Mouse (Mus musculus): ENCODE results near the gene Atad2b. TPM values are rescaled to one million over a fixed set of nuclear protein-coding genes. Genes with fewer than 3 reads are reported as not detected.

The Atad2b gene
- total and polyA plus RNA-seq, 2 experiments = 5.3 to 12.5 TPM

DNA sequence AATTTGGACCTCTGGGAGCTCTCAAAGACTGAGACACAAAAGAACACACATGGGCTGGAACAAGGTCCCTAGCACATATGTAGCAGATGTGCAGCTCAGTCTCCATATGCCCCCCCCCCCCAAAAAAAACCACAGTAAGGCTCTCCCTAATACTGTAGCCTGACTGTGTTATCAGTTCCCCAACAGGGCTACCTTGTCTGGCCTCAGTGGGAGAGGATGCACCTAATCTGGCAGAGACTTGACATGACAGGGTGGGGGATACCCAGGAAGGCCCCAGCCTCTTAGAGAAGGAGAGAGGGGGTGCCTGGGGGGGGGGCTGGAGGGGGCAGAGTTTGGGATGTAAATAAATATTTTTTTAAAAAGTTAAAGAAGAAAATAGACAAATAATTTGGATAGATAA is 28.4 kb upstream of the Atad2b start:
- Histone ChIP-seq H3K27ac (replicated peaks; ENCODE audit: insufficient read depth, low read depth, low read length) (no peak overlapping the region), H3K27me3 (ENCODE audit: control insufficient read depth, insufficient read depth, low read length) (no peaks in the 10 kb centered on the region), H3K9ac (ENCODE audit: low read depth, low read length) (no peak overlapping the region), H3K36me3 (ENCODE audit: control insufficient read depth, insufficient read depth, low read length) (peaks cover 22% of the 10 kb centered on the region), H3K4me1 (ENCODE audit: control insufficient read depth, insufficient read depth, low read length) (no peaks in the 10 kb centered on the region), H3K79me2 (ENCODE audit: control insufficient read depth, insufficient read depth, low read length) (no peaks in the 10 kb centered on the region), H3K4me3 (ENCODE audit: insufficient read depth, low read depth, low read length) (no peak overlapping the region)
- TF ChIP-seq POLR2A (IDR thresholded peaks at IDR 0.05; ENCODE audit: extremely low read depth, insufficient read depth, low read length) (no peak), CTCF (IDR thresholded peaks at IDR 0.05; ENCODE audit: low read depth, low read length) (no peak)
- no peak for DNase-seq (ENCODE audit: extremely low read depth, low read depth, low spot score)

DNA sequence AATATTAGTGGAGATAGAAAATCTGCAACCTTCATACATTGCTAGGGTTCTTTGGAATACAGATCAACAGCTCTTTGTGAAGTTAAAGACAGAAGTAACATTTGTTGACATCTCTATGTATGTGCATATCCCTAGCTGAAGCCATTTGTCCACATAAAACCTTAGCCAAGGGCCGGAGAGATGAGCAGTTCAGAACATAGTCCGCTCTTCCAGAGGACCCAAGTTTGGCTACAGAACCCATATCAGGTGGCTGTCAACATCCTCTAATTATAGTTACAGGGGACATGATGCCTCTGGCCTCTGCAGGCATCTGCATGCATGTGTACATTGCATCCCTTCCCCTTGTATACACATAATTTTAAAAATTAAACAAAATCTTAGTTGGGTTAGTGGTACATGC is 27.9 kb upstream of the Atad2b start:
- peaks cover 24% of the 10 kb centered on the region for H3K36me3 ChIP-seq (ENCODE audit: control insufficient read depth, insufficient read depth, low read length)
- TF ChIP-seq CTCF (IDR thresholded peaks at IDR 0.05; ENCODE audit: low read depth, low read length) (no peak), POLR2A (IDR thresholded peaks at IDR 0.05; ENCODE audit: extremely low read depth, insufficient read depth, low read length) (no peak)
- no peak overlapping the region for H3K4me3 ChIP-seq (ENCODE audit: insufficient read depth, low read depth, low read length)
- H3K27me3 ChIP-seq (ENCODE audit: control insufficient read depth, insufficient read depth, low read length) = no peaks in the 10 kb centered on the region
- no peaks in the 10 kb centered on the region for H3K79me2 ChIP-seq (ENCODE audit: control insufficient read depth, insufficient read depth, low read length)
- no peak overlapping the region for H3K27ac ChIP-seq (replicated peaks; ENCODE audit: insufficient read depth, low read depth, low read length)
- DNase-seq (ENCODE audit: extremely low read depth, low read depth, low spot score) = no peak
- WGBS = 95% methylated on average over 2 of the region's 2 CpGs
- no peaks in the 10 kb centered on the region for H3K4me1 ChIP-seq (ENCODE audit: control insufficient read depth, insufficient read depth, low read length)
- H3K9ac ChIP-seq (ENCODE audit: low read depth, low read length) = no peak overlapping the region

DNA sequence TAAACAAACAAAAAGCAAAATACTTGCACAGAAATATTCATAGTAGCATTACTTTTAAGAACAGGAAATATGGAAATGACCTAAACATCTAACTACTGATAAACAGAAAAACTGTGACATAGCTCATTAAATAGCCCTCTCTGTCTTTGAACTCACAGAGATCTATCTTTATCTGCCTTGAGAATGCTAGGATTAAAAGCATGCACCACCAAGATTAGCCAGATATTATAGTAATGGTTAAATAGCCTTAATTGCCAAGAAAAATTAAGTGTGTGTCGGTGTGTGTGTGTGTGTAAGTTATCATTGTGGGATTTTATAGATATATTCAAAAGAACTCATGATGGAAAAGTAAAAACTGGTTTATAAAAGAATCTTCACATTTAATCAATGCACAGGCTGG is 27.3 kb upstream of the Atad2b start:
- Histone ChIP-seq H3K79me2 (ENCODE audit: control insufficient read depth, insufficient read depth, low read length) (no peaks in the 10 kb centered on the region), H3K36me3 (ENCODE audit: control insufficient read depth, insufficient read depth, low read length) (peaks cover 23% of the 10 kb centered on the region), H3K27ac (replicated peaks; ENCODE audit: insufficient read depth, low read depth, low read length) (no peak overlapping the region), H3K4me1 (ENCODE audit: control insufficient read depth, insufficient read depth, low read length) (no peaks in the 10 kb centered on the region), H3K27me3 (ENCODE audit: control insufficient read depth, insufficient read depth, low read length) (no peaks in the 10 kb centered on the region), H3K9ac (ENCODE audit: low read depth, low read length) (no peak overlapping the region), H3K4me3 (ENCODE audit: insufficient read depth, low read depth, low read length) (no peak overlapping the region)
- WGBS = 94% methylated on average over 1 of the region's 1 CpGs
- no peak for TF ChIP-seq CTCF (IDR thresholded peaks at IDR 0.05; ENCODE audit: low read depth, low read length)
- TF ChIP-seq POLR2A (IDR thresholded peaks at IDR 0.05; ENCODE audit: extremely low read depth, insufficient read depth, low read length) = no peak
- no peak for DNase-seq (ENCODE audit: extremely low read depth, low read depth, low spot score)

DNA sequence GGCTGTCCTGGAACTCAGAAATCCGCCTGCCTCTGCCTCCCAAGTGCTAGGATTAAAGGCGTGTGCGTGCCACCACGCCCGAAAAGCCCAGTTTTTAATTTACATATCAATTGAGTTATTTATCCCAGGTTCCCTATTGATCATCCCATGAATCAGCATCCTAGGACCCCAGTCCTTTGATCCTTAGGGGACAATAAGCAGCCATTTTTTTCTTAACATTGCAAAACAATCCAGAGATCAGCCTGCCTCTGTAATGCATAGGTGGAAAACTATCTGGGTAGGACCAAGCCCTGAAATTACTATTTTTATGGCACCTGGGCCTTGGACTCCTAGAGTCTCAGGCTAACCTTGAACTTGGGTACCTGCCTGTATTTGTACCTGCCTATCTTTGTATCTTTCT is 19.1 kb upstream of the Atad2b start:
- Histone ChIP-seq H3K9ac (ENCODE audit: low read depth, low read length) (no peak overlapping the region), H3K27ac (replicated peaks; ENCODE audit: insufficient read depth, low read depth, low read length) (no peak overlapping the region), H3K4me3 (ENCODE audit: insufficient read depth, low read depth, low read length) (no peak overlapping the region), H3K4me1 (ENCODE audit: control insufficient read depth, insufficient read depth, low read length) (no peaks in the 10 kb centered on the region), H3K36me3 (ENCODE audit: control insufficient read depth, insufficient read depth, low read length) (peaks cover 14% of the 10 kb centered on the region), H3K27me3 (ENCODE audit: control insufficient read depth, insufficient read depth, low read length) (no peaks in the 10 kb centered on the region), H3K79me2 (ENCODE audit: control insufficient read depth, insufficient read depth, low read length) (no peaks in the 10 kb centered on the region)
- TF ChIP-seq CTCF (IDR thresholded peaks at IDR 0.05; ENCODE audit: low read depth, low read length) (no peak), POLR2A (IDR thresholded peaks at IDR 0.05; ENCODE audit: extremely low read depth, insufficient read depth, low read length) (no peak)
- 96% methylated on average over 5 of the region's 5 CpGs for WGBS
- no peak for DNase-seq (ENCODE audit: extremely low read depth, low read depth, low spot score)

DNA sequence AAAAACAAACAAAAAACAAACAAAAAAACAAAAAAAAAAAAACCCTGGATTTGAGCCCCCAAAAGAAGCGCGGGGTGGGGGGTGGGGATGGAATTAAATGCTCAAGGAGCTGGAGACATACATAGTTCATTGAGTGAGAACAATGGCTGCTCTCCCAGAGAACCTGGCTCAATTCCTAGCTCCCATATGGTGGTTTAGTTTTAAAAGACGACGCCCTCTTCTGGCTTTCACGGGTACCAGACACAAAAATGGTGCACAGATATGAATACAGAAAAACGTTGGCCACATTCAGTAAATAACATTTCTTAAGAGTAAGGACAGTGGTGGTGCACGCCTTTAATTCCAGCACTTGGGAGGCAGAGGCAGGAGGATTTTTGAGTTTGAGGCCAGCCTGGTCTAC is 11.2 kb upstream of the Atad2b start:
- Histone ChIP-seq H3K79me2 (ENCODE audit: control insufficient read depth, insufficient read depth, low read length) (no peaks in the 10 kb centered on the region; the same call in 1 of the 2 replicates), H3K4me1 (ENCODE audit: control insufficient read depth, insufficient read depth, low read length) (no peaks in the 10 kb centered on the region), H3K27me3 (ENCODE audit: control insufficient read depth, insufficient read depth, low read length) (no peaks in the 10 kb centered on the region), H3K9ac (ENCODE audit: low read depth, low read length) (no peak overlapping the region), H3K27ac (replicated peaks; ENCODE audit: insufficient read depth, low read depth, low read length) (no peak overlapping the region), H3K4me3 (ENCODE audit: insufficient read depth, low read depth, low read length) (no peak overlapping the region), H3K36me3 (ENCODE audit: control insufficient read depth, insufficient read depth, low read length) (peaks cover 5% of the 10 kb centered on the region)
- TF ChIP-seq POLR2A (IDR thresholded peaks at IDR 0.05; ENCODE audit: extremely low read depth, insufficient read depth, low read length) = no peak
- DNase-seq (ENCODE audit: extremely low read depth, low read depth, low spot score) = no peak
- WGBS = 79% methylated on average over 7 of the region's 7 CpGs

DNA sequence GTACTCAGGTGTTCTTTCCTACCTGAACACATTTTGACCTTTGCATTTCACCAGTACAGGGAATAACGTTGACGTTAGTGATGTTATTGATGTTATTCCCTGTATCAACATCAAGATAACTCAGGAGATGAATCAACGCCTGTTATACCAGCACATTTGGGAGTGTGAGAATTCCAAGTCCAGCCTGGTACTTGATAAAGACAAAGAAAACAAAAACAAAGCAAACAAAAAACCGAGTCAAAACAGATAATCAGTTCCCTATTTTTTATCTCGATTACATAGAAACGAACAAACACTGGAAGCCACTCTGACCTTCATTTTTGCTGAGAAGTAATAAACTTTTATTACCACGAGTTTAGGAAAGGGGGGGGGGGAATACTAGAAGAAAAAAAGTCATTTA is 10.7 kb upstream of the Atad2b start:
- TF ChIP-seq POLR2A (IDR thresholded peaks at IDR 0.05; ENCODE audit: extremely low read depth, insufficient read depth, low read length) (no peak), CTCF (IDR thresholded peaks at IDR 0.05; ENCODE audit: low read depth, low read length) (no peak)
- WGBS = 4% methylated on average over 7 of the region's 7 CpGs
- H3K79me2 ChIP-seq (ENCODE audit: control insufficient read depth, insufficient read depth, low read length) = no peaks in the 10 kb centered on the region; the same call in 1 of the 2 replicates
- H3K9ac ChIP-seq (ENCODE audit: low read depth, low read length) = no peak overlapping the region
- no peaks in the 10 kb centered on the region for H3K4me1 ChIP-seq (ENCODE audit: control insufficient read depth, insufficient read depth, low read length)
- no peak overlapping the region; the same call in 1 of the 2 replicates for H3K27ac ChIP-seq (replicated peaks; ENCODE audit: insufficient read depth, low read depth, low read length)
- peak; percentile 51 for DNase-seq (ENCODE audit: extremely low read depth, low read depth, low spot score)
- H3K36me3 ChIP-seq (ENCODE audit: control insufficient read depth, insufficient read depth, low read length) = peaks cover 2% of the 10 kb centered on the region; the same call in 1 of the 2 replicates
- H3K4me3 ChIP-seq (ENCODE audit: insufficient read depth, low read depth, low read length) = peak overlapping the region; percentile 96; the same call in 1 of the 2 replicates
- no peaks in the 10 kb centered on the region for H3K27me3 ChIP-seq (ENCODE audit: control insufficient read depth, insufficient read depth, low read length)

All from liver, adult 2 months (tissue).